Comparison of ENCODE assay signal across 8 mouse cellular contexts in the genomic region with DNA sequence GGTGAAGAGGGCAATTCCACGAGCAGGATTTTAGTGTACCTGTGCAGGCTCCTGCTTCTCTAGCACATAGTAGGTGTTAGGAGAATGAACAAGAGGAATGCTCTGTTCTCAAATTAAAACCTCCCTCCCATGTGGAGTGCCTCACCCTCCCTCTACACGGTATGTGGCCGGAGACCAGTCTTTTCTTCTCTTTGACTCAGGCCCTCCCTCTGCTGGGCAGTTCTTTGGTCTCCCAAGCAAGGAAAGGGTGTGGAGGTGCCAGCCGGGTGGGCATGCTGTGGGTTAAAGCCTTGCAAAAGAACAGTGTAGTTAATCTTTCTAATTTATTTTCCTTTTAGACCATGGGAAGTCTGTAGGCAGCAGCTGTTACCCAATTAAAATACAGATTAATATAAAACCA. TPM values are rescaled to one million over a fixed set of nuclear protein-coding genes. Genes with fewer than 3 reads are reported as not detected.
A peak's percentile ranks its signal among the peaks of the same experiment; 100 is the strongest.
DNase-seq lines count a peak whose midpoint lies in the region; TF ChIP-seq lines count a peak whose summit lies in the region.

No protein-coding gene starts in this region.

- 55% methylated on average over 4 of the region's 4 CpGs for WGBS in kidney, adult 2 months

- TF ChIP-seq CTCF in kidney, adult 2 months (conservative IDR thresholded peaks at IDR 0.05; ENCODE audit: insufficient read depth, insufficient read length, low read depth, low read length), result no peak; the same call in 1 of the 2 replicates
- TF ChIP-seq CTCF in cortical plate, adult 2 months (IDR thresholded peaks at IDR 0.05; ENCODE audit: extremely low read depth, insufficient read depth, low read length), result 0 out of 2 replicates have a peak, but pooled peaks have one; percentile 19

- TF ChIP-seq POLR2A in kidney, adult 2 months (IDR thresholded peaks at IDR 0.05; ENCODE audit: low read depth, low read length), result no peak
- no peak for TF ChIP-seq POLR2A in cortical plate, adult 2 months (IDR thresholded peaks at IDR 0.05; ENCODE audit: extremely low read depth, insufficient read depth, low read length)

- peaks cover 2% of the 10 kb centered on the region; the same call in 1 of the 2 replicates for H3K36me3 ChIP-seq in kidney, adult 2 months (ENCODE audit: control insufficient read depth, insufficient read depth, low read length)

- no peak overlapping the region for H3K4me3 ChIP-seq in kidney, adult 2 months (ENCODE audit: insufficient read depth, low read depth, low read length)
- no peak overlapping the region for H3K4me3 ChIP-seq in cortical plate, adult 2 months (ENCODE audit: insufficient read depth, low read length)

- DNase-seq in embryo, embryonic 10 days (ENCODE audit: low spot score), result peak; percentile 25
- no peak for DNase-seq in embryo, embryonic 9.5 days (ENCODE audit: extremely low spot score)
- peak; percentile 53 to 60 for DNase-seq in kidney, postnatal 4 days
- DNase-seq in kidney, adult 2 months, result no peak
- DNase-seq in lung, postnatal 10 days, result peak; percentile 50
- no peak for DNase-seq in thymus, postnatal 0 days (ENCODE audit: low spot score)
- no peak for DNase-seq in thymus, postnatal 4 days

- H3K27ac ChIP-seq in kidney, adult 2 months (ENCODE audit: insufficient read depth, low read depth, low read length), result no peak overlapping the region
- no peak overlapping the region for H3K27ac ChIP-seq in cortical plate, adult 2 months (ENCODE audit: insufficient read depth, low read length)

- no peaks in the 10 kb centered on the region for H3K4me1 ChIP-seq in kidney, adult 2 months (ENCODE audit: control insufficient read depth, insufficient read depth, low read length)
- no peaks in the 10 kb centered on the region for H3K4me1 ChIP-seq in cortical plate, adult 2 months (ENCODE audit: control insufficient read depth, insufficient read depth, low read length)

- H3K27me3 ChIP-seq in kidney, adult 2 months (replicated peaks; ENCODE audit: control insufficient read depth, insufficient read depth, low read length), result no peaks in the 10 kb centered on the region

RNA-seq across cellular contexts. Expression of a gene that starts 37.3 kb away (rescaled TPM):
- 73.0 and 97.6 TPM in 2 replicates for polyA plus RNA-seq in kidney, adult 2 months (2012; rRNA removed)
- polyA plus RNA-seq in cortical plate, adult 2 months (2012; rRNA removed), result 199 and 201 TPM in 2 replicates
- polyA plus RNA-seq in thymus, postnatal 0 days (2015; fragmentation: Nextera tagmentation; extraction: Ambion mirVana), result 79.4 and 79.9 TPM in 2 replicates

Comparison
In these comparisons a context has a peak if more than half of its experiments do, and no peak if none do; other contexts are left out.
1. DNase-seq: peak in embryo, embryonic 10 days (single experiment), kidney, postnatal 4 days (2 of 2) and lung, postnatal 10 days (single experiment); none in embryo, embryonic 9.5 days (single experiment), kidney, adult 2 months (single experiment), thymus, postnatal 0 days (single experiment) and thymus, postnatal 4 days (single experiment).